Mouse (Mus musculus): ENCODE data around the gene Trpc1. TPM values are rescaled to one million over a fixed set of nuclear protein-coding genes. Genes with fewer than 3 reads are reported as not detected.

Gene Trpc1
- polyA plus RNA-seq (2012; rRNA removed): 4.1 TPM in 2 replicates

DNA sequence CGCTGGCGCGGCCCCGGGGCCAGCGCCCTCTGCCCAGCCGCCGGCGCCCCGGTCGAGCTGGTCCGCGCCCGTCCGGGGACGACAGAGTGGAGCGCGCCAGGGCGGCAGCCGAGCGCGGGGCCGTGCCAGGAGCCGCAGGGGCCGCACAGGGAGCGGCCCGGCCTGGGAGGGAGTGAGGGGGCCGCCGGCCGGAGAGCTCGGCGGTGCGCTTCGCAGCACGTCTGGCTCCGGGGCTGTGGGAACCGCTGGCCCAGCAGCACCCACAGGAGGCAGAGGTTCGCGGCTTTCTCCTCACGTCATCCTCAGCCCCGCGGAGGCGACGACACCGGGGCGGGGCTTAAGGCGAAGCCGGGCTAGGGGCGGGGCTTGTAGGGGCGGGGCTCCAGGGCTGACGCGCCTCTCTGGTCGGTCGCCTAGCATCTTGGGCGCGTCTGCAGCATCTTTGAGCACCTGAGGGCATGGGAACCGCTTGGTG, at the start of gene Trpc1:
TSS of gene Trpc1 (minus strand) at position 339 of the 475 bp plus-strand sequence.

Other genes starting within 250 kb of the Trpc1 start
- 52.9 and 79.3 TPM in 2 replicates for gene U2surp, start 238.4 kb downstream of the Trpc1 start, polyA plus RNA-seq (2012; rRNA removed)
- gene Paqr9, start 190.7 kb downstream of the Trpc1 start, polyA plus RNA-seq (2012; rRNA removed): 1.3 and 1.5 TPM in 2 replicates
- 0.64 and 0.77 TPM in 2 replicates for gene Pcolce2, start 112.8 kb downstream of the Trpc1 start, polyA plus RNA-seq (2012; rRNA removed)
- 1.8 and 2.0 TPM in 2 replicates for gene Pls1, start 94.9 kb upstream of the Trpc1 start, polyA plus RNA-seq (2012; rRNA removed)
- gene Atr, start 107.2 kb upstream of the Trpc1 start, polyA plus RNA-seq (2012; rRNA removed): 10.4 and 17.2 TPM in 2 replicates
- 12.6 and 17.0 TPM in 2 replicates for gene Xrn1, start 204.4 kb upstream of the Trpc1 start, polyA plus RNA-seq (2012; rRNA removed)